35 mouse cellular contexts compared by ENCODE assay signal in genomic region chr12:98863436-98863835, GRCm38 (mm10).
"Had no signal": no experiment of that assay in that cellular context is flagged by ENCODE, and none has a peak within 500 bp of the region (broad histone marks: within the 10 kb centered on the region; RNA-seq: fewer than 3 reads in every experiment).

No protein-coding gene starts in this region.

- H3K4me1 ChIP-seq: heart, embryonic 13.5 days; heart, embryonic 15.5 days; hindbrain, embryonic 10.5 days; hindbrain, embryonic 12.5 days; hindbrain, embryonic 13.5 days; hindbrain, embryonic 15.5 days; intestine, embryonic 15.5 days; kidney, embryonic 15.5 days had no signal

- DNase-seq: heart, postnatal 10 days; heart, postnatal 14 days; heart, postnatal 36 days; heart, postnatal 4 days; kidney, adult 11 months; kidney, adult 18-20 months; kidney, adult 2 months; kidney, adult 8-10 months; kidney, adult 9 months; kidney, postnatal 10 days; kidney, postnatal 14 days; kidney, postnatal 25 days; kidney, postnatal 36 days; kidney, postnatal 4 days; layer of hippocampus, adult 9-11 months; layer of hippocampus, postnatal 36 days had no signal

- H3K9ac ChIP-seq: heart, embryonic 12.5 days; heart, embryonic 13.5 days; heart, embryonic 15.5 days; hindbrain, embryonic 12.5 days; hindbrain, embryonic 13.5 days; hindbrain, embryonic 14.5 days; hindbrain, embryonic 15.5 days; intestine, embryonic 15.5 days; kidney, embryonic 15.5 days had no signal

- H3K4me3 ChIP-seq: heart, embryonic 12.5 days; heart, embryonic 13.5 days; heart, embryonic 15.5 days; hindbrain, embryonic 10.5 days; hindbrain, embryonic 12.5 days; hindbrain, embryonic 13.5 days; hindbrain, embryonic 15.5 days; intestine, embryonic 15.5 days; kidney, embryonic 15.5 days; layer of hippocampus, adult 2 months; left cerebral cortex, adult 2 months had no signal

- H3K36me3 ChIP-seq: intestine, embryonic 15.5 days; kidney, embryonic 15.5 days had no signal

- ATAC-seq: hindbrain, embryonic 16.5 days; hindbrain, postnatal 0 days; inflammation-experienced regulatory T-cells, adult 6 months; intestine, embryonic 15.5 days; intestine, embryonic 16.5 days; intestine, postnatal 0 days had no signal

- H3K27me3 ChIP-seq: heart, embryonic 12.5 days; heart, embryonic 13.5 days; heart, embryonic 15.5 days; hindbrain, embryonic 12.5 days; hindbrain, embryonic 13.5 days; hindbrain, embryonic 15.5 days; intestine, embryonic 15.5 days; kidney, embryonic 15.5 days had no signal

- H3K9me3 ChIP-seq: heart, embryonic 12.5 days; heart, embryonic 13.5 days; heart, embryonic 15.5 days; hindbrain, embryonic 12.5 days; hindbrain, embryonic 13.5 days; hindbrain, embryonic 15.5 days; intestine, embryonic 15.5 days; kidney, embryonic 15.5 days had no signal

- H3K4me2 ChIP-seq: heart, embryonic 11.5 days; heart, embryonic 12.5 days; heart, embryonic 13.5 days; heart, embryonic 15.5 days; hindbrain, embryonic 12.5 days; hindbrain, embryonic 13.5 days; hindbrain, embryonic 14.5 days; hindbrain, embryonic 15.5 days; intestine, embryonic 15.5 days; kidney, embryonic 15.5 days had no signal

- H3K27ac ChIP-seq: heart, embryonic 13.5 days; heart, embryonic 15.5 days; hindbrain, embryonic 10.5 days; hindbrain, embryonic 12.5 days; hindbrain, embryonic 13.5 days; hindbrain, embryonic 14.5 days; hindbrain, embryonic 15.5 days; hindbrain, postnatal 0 days; intestine, embryonic 15.5 days; kidney, embryonic 15.5 days; kidney, postnatal 0 days; layer of hippocampus, adult 2 months; left cerebral cortex, adult 2 months had no signal
